Mouse (Mus musculus) neural tube, embryonic 14.5 days (tissue): ENCODE measurements around the gene Sox12. TPM values are rescaled to one million over a fixed set of nuclear protein-coding genes. Genes with fewer than 3 reads are reported as not detected.
A peak's percentile ranks its signal among the peaks of the same experiment; 100 is the strongest.

Source experiments
- ATAC-seq: fragments of 200-750 bp; cut with Nextera tagmentation; 2 replicates; pipeline ENCODE4 v1.8.0; 2017; ENCODE audit warnings: low read depth, mild to moderate bottlenecking, moderate TSS enrichment, moderate library complexity
- H3K27ac ChIP-seq: fragments of 300-500 bp; sonication (generic); 2 replicates; pipeline ENCODE4 v1.5.1; 2014; ENCODE audit warnings: low read depth, mild to moderate bottlenecking, control low read depth, low read length, moderate library complexity, mixed read lengths
- H3K27me3 ChIP-seq: fragments of 300-500 bp; sonication (generic); 2 replicates; pipeline ENCODE4 v1.6.1; 2014; ENCODE audit warnings: low read length; ENCODE audit not compliant: control insufficient read depth, insufficient read depth
- H3K36me3 ChIP-seq: fragments of 300-500 bp; sonication (generic); 2 replicates; pipeline ENCODE4 v1.6.1; 2014; ENCODE audit warnings: low read length, mixed read lengths; ENCODE audit not compliant: control insufficient read depth, insufficient read depth
- H3K4me1 ChIP-seq: fragments of 300-500 bp; sonication (generic); 2 replicates; pipeline ENCODE4 v1.6.1; 2014; ENCODE audit warnings: low read length; ENCODE audit not compliant: control insufficient read depth, insufficient read depth
- H3K4me2 ChIP-seq: fragments of 300-500 bp; sonication (generic); 2 replicates; pipeline ENCODE4 v1.6.1; 2014; ENCODE audit warnings: mild to moderate bottlenecking, low read depth, low read length, control low read depth
- H3K4me3 ChIP-seq: fragments of 300-500 bp; sonication (generic); 2 replicates; pipeline ENCODE4 v1.5.1; 2014; ENCODE audit warnings: low read depth, low read length, control low read depth, mixed read lengths
- H3K9ac ChIP-seq: fragments of 300-500 bp; sonication (generic); replicated peaks from 2 replicates; pipeline ENCODE4 v1.6.1; 2014; ENCODE audit warnings: low read depth, mild to moderate bottlenecking, control low read depth, low read length, mixed read lengths
- H3K9me3 ChIP-seq: fragments of 300-500 bp; sonication (generic); 2 replicates; pipeline ENCODE4 v1.6.1; 2016; ENCODE audit warnings: low read length; ENCODE audit not compliant: control insufficient read depth
- WGBS: fragments of 180-500 bp; shearing (Covaris S2); extraction: QIAGEN DNeasy Blood & Tissue Kit; methylation state at CpG from one replicate; pipeline ENCODE4 v1.1.7; 2014; 5-methylcytosine and 5-hydroxymethylcytosine counted together
- polyA plus RNA-seq: library from polyadenylated mRNA; unstranded; fragments of >200 nt; fragmentation: Nextera tagmentation; extraction: Ambion mirVana; gene quantifications from 2 replicates; pipeline ENCODE4 v1.2.1, GENCODE M21; 2014

Sox12 gene
- 19.2 and 19.7 TPM in 2 replicates for polyA plus RNA-seq

GRCm38 (mm10) chr2:152397680-152398435 is at the start of gene Sox12:
Gene Sox12, minus strand, starts transcription at chr2:152398063.
- 0% methylated on average over 30 of the region's 104 CpGs for WGBS
- H3K36me3 ChIP-seq = no peaks in the 10 kb centered on the region
- peak; percentile 78 for ATAC-seq

DNA sequence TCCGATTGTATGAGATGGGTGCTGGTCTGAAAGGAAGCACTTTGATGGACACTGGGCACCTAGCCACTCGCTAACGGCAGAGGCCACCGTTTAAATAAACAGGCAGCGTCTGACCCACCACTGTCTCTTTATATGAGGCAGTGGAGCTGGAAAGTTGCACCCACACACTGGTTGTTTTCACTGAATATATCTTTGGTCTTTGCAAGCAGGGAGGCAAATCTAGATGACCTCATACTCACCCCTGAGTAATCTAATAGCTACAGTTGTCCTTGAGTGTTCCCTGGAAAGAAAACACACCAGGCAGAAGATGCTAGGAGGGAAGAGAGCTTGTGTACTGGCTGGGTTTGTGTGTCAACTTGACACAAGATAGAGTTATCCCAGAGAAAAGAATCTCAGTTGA is 49.6 kb upstream of the Sox12 start:
- H3K9ac ChIP-seq = no peak overlapping the region
- no peak for ATAC-seq

More at GRCm38 (mm10) chr2:152397680-152398435, at the start of gene Sox12:
- no peaks in the 10 kb centered on the region for H3K9me3 ChIP-seq
- no peaks in the 10 kb centered on the region for H3K27me3 ChIP-seq
- peak within 1 kb of the TSS; percentile 90 for H3K4me2 ChIP-seq
- H3K4me3 ChIP-seq = peak within 1 kb of the TSS; percentile 88
- H3K9ac ChIP-seq = peak within 1 kb of the TSS; percentile 97
- H3K27ac ChIP-seq = peak within 1 kb of the TSS; percentile 99
- peaks cover 35% of the 10 kb centered on the region for H3K4me1 ChIP-seq

GRCm38 (mm10) chr2:152446642-152447041 is 48.8 kb upstream of the Sox12 start:
- no peak overlapping the region for H3K4me2 ChIP-seq
- no peak overlapping the region for H3K4me3 ChIP-seq
- ATAC-seq = no peak
- no peaks in the 10 kb centered on the region for H3K36me3 ChIP-seq
- no peaks in the 10 kb centered on the region for H3K4me1 ChIP-seq
- H3K9me3 ChIP-seq = no peaks in the 10 kb centered on the region
- 67% methylated on average over 2 of the region's 2 CpGs for WGBS
- H3K27ac ChIP-seq = no peak overlapping the region
- no peaks in the 10 kb centered on the region for H3K27me3 ChIP-seq
- H3K9ac ChIP-seq = no peak overlapping the region

More for the DNA sequence above, 49.6 kb upstream of the Sox12 start:
- H3K36me3 ChIP-seq = no peaks in the 10 kb centered on the region
- no peaks in the 10 kb centered on the region for H3K27me3 ChIP-seq
- no peak overlapping the region for H3K4me2 ChIP-seq
- WGBS = 50% methylated on average over 5 of the region's 5 CpGs
- H3K9me3 ChIP-seq = no peaks in the 10 kb centered on the region
- no peaks in the 10 kb centered on the region for H3K4me1 ChIP-seq
- H3K4me3 ChIP-seq = no peak overlapping the region
- no peak overlapping the region for H3K27ac ChIP-seq

- Histone ChIP-seq H3K4me3 (no peak overlapping the region), H3K9me3 (no peaks in the 10 kb centered on the region), H3K4me2 (no peak overlapping the region), H3K27me3 (no peaks in the 10 kb centered on the region), H3K4me1 (no peaks in the 10 kb centered on the region), H3K27ac (no peak overlapping the region), H3K36me3 (no peaks in the 10 kb centered on the region), H3K9ac (no peak overlapping the region)
- ATAC-seq = no peak
- 83% methylated on average over 8 of the region's 8 CpGs for WGBS
These were observed 45.4 kb upstream of the Sox12 start for GRCm38 (mm10) chr2:152443281-152443680.

GRCm38 (mm10) chr2:152442322-152442721 is 44.5 kb upstream of the Sox12 start:
- WGBS = 75% methylated on average over 4 of the region's 4 CpGs
- Histone ChIP-seq H3K9me3 (no peaks in the 10 kb centered on the region), H3K36me3 (no peaks in the 10 kb centered on the region), H3K4me2 (no peak overlapping the region), H3K4me1 (no peaks in the 10 kb centered on the region), H3K4me3 (no peak overlapping the region), H3K27ac (no peak overlapping the region), H3K27me3 (no peaks in the 10 kb centered on the region), H3K9ac (no peak overlapping the region)
- no peak for ATAC-seq

DNA sequence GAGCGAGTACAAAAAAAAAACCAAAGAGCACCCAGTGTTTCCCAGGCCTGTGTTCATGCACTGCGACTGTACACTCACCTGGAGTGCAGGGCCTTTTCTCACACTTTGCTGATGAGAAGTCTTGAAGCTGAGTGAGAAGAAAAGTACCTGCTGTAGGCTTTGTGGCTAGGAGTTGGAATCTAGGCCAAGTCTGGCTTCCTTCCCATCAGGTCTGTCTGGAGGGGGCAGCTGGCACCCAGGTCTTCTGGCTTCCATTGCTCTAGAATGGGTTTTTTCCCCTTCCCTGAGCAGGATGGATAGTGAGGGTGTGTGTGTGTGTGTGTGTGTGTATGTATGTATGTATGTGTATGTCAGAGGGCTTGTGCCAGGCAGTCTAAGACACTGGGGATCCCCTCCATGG is 42.0 kb upstream of the Sox12 start:
- Histone ChIP-seq H3K4me3 (no peak overlapping the region), H3K36me3 (no peaks in the 10 kb centered on the region), H3K27me3 (no peaks in the 10 kb centered on the region), H3K4me1 (no peaks in the 10 kb centered on the region), H3K9me3 (no peaks in the 10 kb centered on the region), H3K9ac (no peak overlapping the region), H3K27ac (no peak overlapping the region), H3K4me2 (no peak overlapping the region)
- no peak for ATAC-seq
- WGBS = 78% methylated on average over 2 of the region's 2 CpGs

DNA sequence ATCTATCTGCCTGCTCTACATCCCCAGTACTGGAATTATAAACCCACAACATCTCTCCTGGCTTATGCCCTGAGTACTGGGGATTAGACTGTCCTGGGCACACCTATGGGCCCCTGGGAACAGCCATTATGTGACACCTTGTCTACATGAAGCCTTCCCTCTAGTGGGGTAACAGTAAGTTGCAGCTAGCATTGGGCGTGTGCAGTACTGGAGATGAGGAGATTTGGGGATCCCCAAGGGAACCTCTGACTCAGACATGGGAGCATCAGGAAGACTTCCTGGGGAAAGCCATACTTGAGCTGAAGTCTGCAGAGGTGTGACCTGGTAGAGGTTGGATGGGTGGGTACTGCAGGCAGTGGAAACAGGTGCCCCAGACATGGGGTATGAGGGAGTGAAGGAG is 41.1 kb upstream of the Sox12 start:
- 62% methylated on average over 1 of the region's 1 CpGs for WGBS
- ATAC-seq = no peak
- H3K36me3 ChIP-seq = no peaks in the 10 kb centered on the region

DNA sequence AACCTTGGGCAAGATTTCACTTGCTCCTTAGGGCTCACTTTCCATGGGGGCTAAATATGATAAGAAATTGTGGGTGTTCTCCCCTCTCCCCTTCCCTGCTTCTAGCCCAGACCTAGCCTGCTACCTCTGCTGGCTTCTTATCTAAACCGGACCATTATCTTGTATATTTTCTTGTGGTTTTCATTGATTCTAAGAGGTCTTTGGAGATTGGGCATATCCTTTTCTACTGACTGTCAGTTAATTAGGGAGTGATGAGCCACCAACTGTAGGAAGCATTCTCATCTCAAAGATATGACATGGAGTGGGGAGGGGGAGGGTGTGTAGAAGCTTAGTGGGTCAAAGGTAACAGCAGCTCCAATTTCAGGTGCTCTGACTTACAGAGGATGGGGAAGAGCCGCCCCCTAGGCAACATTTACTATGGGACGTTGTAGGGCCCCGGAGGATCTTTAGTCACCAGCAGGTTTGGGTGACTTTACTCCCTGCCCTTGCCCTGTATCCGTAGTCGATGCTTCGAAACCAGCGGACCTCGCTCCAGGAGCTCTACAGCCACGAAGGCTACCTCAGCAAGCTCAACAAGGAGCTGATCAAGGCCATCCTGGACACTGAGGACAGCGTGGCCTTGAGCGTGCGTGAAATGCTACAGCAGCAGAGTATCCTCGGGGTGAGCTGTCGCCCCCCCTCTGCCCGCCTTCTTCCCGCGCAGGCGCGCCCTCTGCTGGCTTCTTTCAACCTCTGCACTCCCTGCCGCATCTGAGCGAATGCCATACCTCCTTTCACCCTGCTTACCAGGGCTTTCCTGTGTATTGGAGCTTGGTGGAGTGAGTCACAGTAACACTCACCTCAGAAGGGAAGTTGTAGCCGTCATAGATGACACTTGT is 39.4 kb upstream of the Sox12 start:
- Histone ChIP-seq H3K27ac (no peak overlapping the region), H3K9ac (peak overlapping the region; percentile 44), H3K4me3 (peak overlapping the region; percentile 16; the same call in 1 of the 2 replicates), H3K4me2 (peak overlapping the region; percentile 55), H3K27me3 (no peaks in the 10 kb centered on the region), H3K9me3 (no peaks in the 10 kb centered on the region), H3K4me1 (no peaks in the 10 kb centered on the region), H3K36me3 (no peaks in the 10 kb centered on the region)
- 3% methylated on average over 23 of the region's 23 CpGs for WGBS
- ATAC-seq = peak; percentile 89

More for the DNA sequence above, 41.1 kb upstream of the Sox12 start:
- Histone ChIP-seq H3K4me2 (no peak overlapping the region), H3K9ac (no peak overlapping the region), H3K27me3 (no peaks in the 10 kb centered on the region), H3K4me1 (no peaks in the 10 kb centered on the region), H3K9me3 (no peaks in the 10 kb centered on the region), H3K27ac (no peak overlapping the region), H3K4me3 (no peak overlapping the region)

- no peak overlapping the region for H3K27ac ChIP-seq
- H3K9me3 ChIP-seq = no peaks in the 10 kb centered on the region
- no peaks in the 10 kb centered on the region for H3K36me3 ChIP-seq
- no peak overlapping the region for H3K9ac ChIP-seq
- no peaks in the 10 kb centered on the region for H3K27me3 ChIP-seq
- no peaks in the 10 kb centered on the region for H3K4me1 ChIP-seq
- no peak overlapping the region for H3K4me3 ChIP-seq
- ATAC-seq = no peak
- WGBS = 74% methylated on average over 7 of the region's 7 CpGs
- no peak overlapping the region for H3K4me2 ChIP-seq
These were observed 38.6 kb upstream of the Sox12 start for GRCm38 (mm10) chr2:152436405-152436901.
